Mouse (Mus musculus): Measurements from ENCODE around the gene Camta2.

Gene Camta2

GRCm38 (mm10) chr11:70693504-70693903 is 5.6 kb upstream of the Camta2 start:
- no peak for DNase-seq (ENCODE audit: low read depth, low spot score)

GRCm38 (mm10) chr11:70689578-70689977 is 1.7 kb upstream of the Camta2 start:
- no peak for DNase-seq (ENCODE audit: low read depth, low spot score)

- DNase-seq (ENCODE audit: low read depth, low spot score), result no peak
Measured at GRCm38 (mm10) chr11:70688372-70688771, 467 bp upstream of the Camta2 start.

GRCm38 (mm10) chr11:70686901-70687566 is 871 bp downstream of the Camta2 start:
- peak; percentile 60 for DNase-seq (ENCODE audit: low read depth, low spot score)

GRCm38 (mm10) chr11:70683640-70684039 is 4.3 kb downstream of the Camta2 start:
- no peak for DNase-seq (ENCODE audit: low read depth, low spot score)

- DNase-seq (ENCODE audit: low read depth, low spot score), result peak; percentile 93
Measured at GRCm38 (mm10) chr11:70681897-70682581, 5.9 kb downstream of the Camta2 start.

GRCm38 (mm10) chr11:70681170-70681569 is 6.7 kb downstream of the Camta2 start:
- no peak for DNase-seq (ENCODE audit: low read depth, low spot score)

GRCm38 (mm10) chr11:70679894-70680293 is 8.0 kb downstream of the Camta2 start:
- DNase-seq (ENCODE audit: low read depth, low spot score), result no peak

- no peak for DNase-seq (ENCODE audit: low read depth, low spot score)
Measured at GRCm38 (mm10) chr11:70679361-70679760, 8.5 kb downstream of the Camta2 start.

- DNase-seq (ENCODE audit: low read depth, low spot score), result no peak
Measured at GRCm38 (mm10) chr11:70678576-70678975, 9.3 kb downstream of the Camta2 start.

GRCm38 (mm10) chr11:70678092-70678491 is 9.8 kb downstream of the Camta2 start:
- no peak for DNase-seq (ENCODE audit: low read depth, low spot score)

GRCm38 (mm10) chr11:70674501-70674900 is 13.4 kb downstream of the Camta2 start:
- DNase-seq (ENCODE audit: low read depth, low spot score), result no peak

GRCm38 (mm10) chr11:70674014-70674413 is 13.9 kb downstream of the Camta2 start:
- DNase-seq (ENCODE audit: low read depth, low spot score), result no peak

GRCm38 (mm10) chr11:70671333-70672047 is 16.4 kb downstream of the Camta2 start:
- DNase-seq (ENCODE audit: low read depth, low spot score), result no peak

GRCm38 (mm10) chr11:70670483-70670882 is 17.4 kb downstream of the Camta2 start:
- no peak for DNase-seq (ENCODE audit: low read depth, low spot score)

GRCm38 (mm10) chr11:70669582-70670345 is 18.1 kb downstream of the Camta2 start:
- DNase-seq (ENCODE audit: low read depth, low spot score), result peak; percentile 94

GRCm38 (mm10) chr11:70668771-70669505 is 19.0 kb downstream of the Camta2 start, which contains the start of gene Spag7:
TSS of gene Spag7 (minus strand) at chr11:70669416.
- DNase-seq (ENCODE audit: low read depth, low spot score), result peak; percentile 100

GRCm38 (mm10) chr11:70668335-70668770 is 19.6 kb downstream of the Camta2 start:
- DNase-seq (ENCODE audit: low read depth, low spot score), result no peak

- no peak for DNase-seq (ENCODE audit: low read depth, low spot score)
Measured at GRCm38 (mm10) chr11:70667271-70668150, 20.4 kb downstream of the Camta2 start.

- DNase-seq (ENCODE audit: low read depth, low spot score), result no peak
Measured at GRCm38 (mm10) chr11:70666687-70667086, 21.2 kb downstream of the Camta2 start.
